Mouse (Mus musculus) brain, embryonic 14.5 days (tissue): ENCODE results near the gene Icam1.

Experiments used
- CTCF ChIP-seq: fragments of 200-500 bp; IDR thresholded peaks from 2 replicates; pipeline ENCODE4 v1.5.1; 2012; ENCODE audit warnings: inconsistent platforms, mild to moderate bottlenecking, moderate library complexity, borderline replicate concordance; ENCODE audit not compliant: insufficient read depth, insufficient read length; ENCODE audit errors: extremely low read depth
- POLR2A ChIP-seq: fragments of 200-500 bp; IDR thresholded peaks from 2 replicates; pipeline ENCODE4 v1.6.1; 2012; ENCODE audit warnings: mild to moderate bottlenecking, inconsistent platforms, borderline replicate concordance; ENCODE audit not compliant: poor library complexity, insufficient read depth, insufficient read length, severe bottlenecking; ENCODE audit errors: extremely low read depth

DNA sequence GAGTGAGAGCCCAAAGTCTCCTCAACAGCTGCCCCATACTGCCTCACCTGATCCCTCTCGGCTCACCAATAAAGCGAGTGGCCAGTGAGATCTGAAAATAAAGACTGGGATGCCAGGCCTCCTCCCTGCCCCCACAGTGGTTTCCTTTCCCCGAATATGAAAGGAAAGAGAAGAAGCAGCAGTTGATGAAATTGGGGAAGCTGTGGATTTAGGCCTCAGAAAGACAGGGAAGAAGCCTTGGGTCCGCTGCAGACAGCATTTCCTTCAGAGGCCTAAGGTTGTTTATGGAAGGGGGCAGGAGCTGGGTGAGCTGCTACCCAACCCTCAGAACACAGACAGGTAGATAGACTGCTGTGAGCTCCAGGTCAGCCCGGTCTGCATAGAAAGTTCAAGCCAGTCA lies 49.0 kb upstream of the Icam1 start:
- TF ChIP-seq CTCF (no peak), POLR2A (no peak)
